Mouse (Mus musculus) brain, embryonic 14.5 days (tissue): ENCODE data around the gene 4932438H23Rik.

Experiments
- CTCF ChIP-seq: fragments of 200-500 bp; IDR thresholded peaks from 2 replicates; pipeline ENCODE4 v1.5.1; 2012; ENCODE audit warnings: inconsistent platforms, mild to moderate bottlenecking, moderate library complexity, borderline replicate concordance; ENCODE audit not compliant: insufficient read depth, insufficient read length; ENCODE audit errors: extremely low read depth
- POLR2A ChIP-seq: fragments of 200-500 bp; IDR thresholded peaks from 2 replicates; pipeline ENCODE4 v1.6.1; 2012; ENCODE audit warnings: mild to moderate bottlenecking, inconsistent platforms, borderline replicate concordance; ENCODE audit not compliant: poor library complexity, insufficient read depth, insufficient read length, severe bottlenecking; ENCODE audit errors: extremely low read depth

DNA sequence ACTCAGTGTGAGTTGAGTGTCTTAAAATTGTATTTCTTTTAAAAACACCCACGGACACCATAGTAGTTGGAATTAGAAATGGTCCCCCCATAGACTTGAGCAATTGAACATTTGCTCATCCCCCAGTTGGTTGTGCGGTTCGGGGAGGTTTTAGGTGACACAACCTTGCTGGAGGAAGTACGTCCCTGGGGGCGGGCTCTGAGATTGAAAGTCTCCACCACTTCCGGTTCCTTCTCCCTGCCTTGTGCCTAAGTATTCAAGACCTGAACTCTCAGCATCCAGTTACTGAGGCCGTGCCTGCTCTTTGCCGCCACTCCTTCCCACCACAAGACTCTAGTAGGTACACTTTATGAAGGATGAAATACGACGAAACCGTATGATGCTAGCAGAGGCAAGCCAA, 2.9 kb upstream of the 4932438H23Rik start:
- TF ChIP-seq POLR2A, result no peak
- no peak for TF ChIP-seq CTCF
